Mouse (Mus musculus): Measurements from ENCODE around the gene Hectd1. TPM values are rescaled to one million over a fixed set of nuclear protein-coding genes. Genes with fewer than 3 reads are reported as not detected.

Gene Hectd1
- 40.8 and 41.5 TPM in 2 replicates for polyA plus RNA-seq (2016; fragmentation: Nextera tagmentation; extraction: Ambion mirVana)

DNA sequence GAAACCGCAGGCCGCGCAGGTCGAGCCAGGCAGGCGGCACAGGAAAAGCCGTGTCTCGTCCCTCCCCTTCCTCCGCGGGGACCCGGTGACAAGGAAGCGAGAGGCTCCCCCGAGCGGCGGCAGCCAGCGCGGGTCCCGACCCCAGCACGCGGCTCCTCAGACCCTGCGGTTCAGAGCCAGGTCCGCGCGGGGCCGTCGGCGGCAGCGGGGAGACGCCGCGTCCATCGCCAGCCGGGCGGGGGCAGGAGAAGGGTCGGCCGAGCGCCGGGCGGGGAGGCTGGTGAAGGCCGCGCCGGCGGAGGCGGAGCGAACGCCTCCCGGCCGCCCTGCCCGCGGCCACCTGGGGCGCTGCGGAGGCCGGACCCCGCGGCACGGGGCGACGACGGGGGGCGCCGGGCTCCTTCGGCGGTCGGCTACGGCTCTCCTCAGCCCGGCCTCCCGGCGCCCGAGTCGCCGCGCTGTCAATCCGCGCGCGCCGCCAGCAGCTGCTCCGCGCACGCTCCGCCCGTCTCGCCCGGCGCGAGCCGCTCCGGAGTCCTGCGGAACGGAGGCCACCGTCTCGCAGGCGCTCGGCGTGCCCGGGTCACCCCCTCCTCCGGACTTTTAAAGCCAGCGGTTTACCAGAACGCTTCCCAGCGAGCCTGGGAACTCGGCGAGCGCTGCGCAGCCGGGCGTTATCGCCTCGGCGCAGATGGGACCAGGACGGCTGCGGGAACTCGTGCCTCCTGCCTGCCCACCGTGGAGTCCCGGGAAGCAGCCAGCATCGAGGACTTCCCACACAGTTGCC lies at the start of gene Hectd1:
Gene Hectd1 (minus strand): TSS at position 247 of the 787 bp plus-strand sequence.
- H3K9me3 ChIP-seq: no peaks in the 10 kb centered on the region
- peak within 1 kb of the TSS; percentile 99 for H3K27ac ChIP-seq (replicated peaks)
- H3K4me3 ChIP-seq: peak within 1 kb of the TSS; percentile 77
- H3K36me3 ChIP-seq: peaks cover 10% of the 10 kb centered on the region
- peak; percentile 95 for ATAC-seq (ENCODE audit: low FRiP score, low read depth)
- peak within 1 kb of the TSS; percentile 59 for H3K4me2 ChIP-seq (replicated peaks)
- H3K4me1 ChIP-seq: peaks cover 15% of the 10 kb centered on the region
- WGBS: under 1% methylated on average over 55 of the region's 114 CpGs
- peak within 1 kb of the TSS; percentile 95 for H3K9ac ChIP-seq (replicated peaks)
- 0 out of 2 replicates have a peak, but pooled peaks cover 2% of the 10 kb centered on the region for H3K27me3 ChIP-seq

DNA sequence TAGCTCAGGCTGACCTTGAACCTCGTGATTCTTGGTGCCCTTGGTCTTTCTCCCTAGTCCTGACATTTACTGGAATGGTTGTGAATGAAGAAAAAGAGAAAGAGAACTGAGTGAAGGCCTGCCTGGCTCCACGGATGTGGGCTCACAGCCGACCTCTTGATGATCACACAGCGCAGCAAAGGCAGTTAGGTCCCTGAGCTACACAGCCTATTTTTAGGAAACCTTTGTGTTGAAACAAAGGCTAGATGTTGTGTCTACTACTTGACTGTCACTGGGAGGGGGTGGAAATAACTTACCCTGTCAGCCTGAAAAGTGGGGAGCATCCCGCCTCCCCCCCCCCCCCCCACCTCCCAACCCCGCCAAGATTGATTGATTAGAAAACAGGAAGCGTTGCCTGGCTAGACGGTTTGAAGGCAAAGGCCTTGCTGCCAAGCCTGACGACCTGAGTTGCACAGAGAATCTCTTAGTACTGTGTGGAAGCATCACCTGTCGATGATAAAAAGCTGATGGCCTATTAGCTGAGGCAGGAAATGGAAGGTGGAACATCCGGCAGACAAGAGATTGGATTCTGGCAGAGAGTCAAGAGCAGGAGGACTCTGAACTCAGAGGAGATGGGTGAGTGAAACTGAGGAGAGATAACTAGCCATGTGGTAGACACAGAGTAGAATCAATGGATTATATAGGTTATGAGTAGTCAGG lies 42.3 kb upstream of the Hectd1 start:
- no peak overlapping the region for H3K9ac ChIP-seq (replicated peaks)
- no peak overlapping the region for H3K27ac ChIP-seq (replicated peaks)
- peaks cover 18% of the 10 kb centered on the region for H3K27me3 ChIP-seq
- H3K36me3 ChIP-seq: no peaks in the 10 kb centered on the region
- H3K4me2 ChIP-seq (replicated peaks): no peak overlapping the region
- H3K4me1 ChIP-seq: peaks cover 4% of the 10 kb centered on the region; the same call in 1 of the 2 replicates
- WGBS: 84% methylated on average over 11 of the region's 11 CpGs
- no peak for ATAC-seq (ENCODE audit: low FRiP score, low read depth)
- no peaks in the 10 kb centered on the region for H3K9me3 ChIP-seq
- no peak overlapping the region for H3K4me3 ChIP-seq

DNA sequence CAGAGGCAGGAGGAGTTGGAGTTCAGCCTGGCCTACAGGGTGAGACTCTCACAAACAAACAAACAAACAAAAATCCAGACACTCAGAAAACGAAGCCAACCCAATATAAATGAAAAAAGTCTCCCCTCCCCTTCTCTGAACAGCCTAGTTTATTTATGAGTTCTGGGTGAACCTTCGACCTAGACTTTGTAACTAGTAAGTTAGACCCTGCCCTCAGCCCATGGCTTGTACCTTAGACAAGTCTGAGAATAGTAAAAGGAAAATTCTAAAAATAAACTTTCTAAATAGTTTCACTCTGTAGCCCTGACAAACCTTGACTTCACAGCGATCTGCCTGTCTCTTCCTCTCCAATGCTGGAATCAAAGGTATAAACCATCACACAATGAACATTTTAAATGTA lies 40.2 kb upstream of the Hectd1 start:
- H3K27ac ChIP-seq (replicated peaks): no peak overlapping the region
- no peak overlapping the region for H3K4me2 ChIP-seq (replicated peaks)
- no peaks in the 10 kb centered on the region for H3K36me3 ChIP-seq
- 85% methylated on average over 3 of the region's 3 CpGs for WGBS
- H3K4me3 ChIP-seq: no peak overlapping the region
- ATAC-seq (ENCODE audit: low FRiP score, low read depth): no peak
- H3K9ac ChIP-seq (replicated peaks): no peak overlapping the region
- peaks cover 25% of the 10 kb centered on the region for H3K4me1 ChIP-seq
- no peaks in the 10 kb centered on the region for H3K9me3 ChIP-seq
- peaks cover 22% of the 10 kb centered on the region for H3K27me3 ChIP-seq

DNA sequence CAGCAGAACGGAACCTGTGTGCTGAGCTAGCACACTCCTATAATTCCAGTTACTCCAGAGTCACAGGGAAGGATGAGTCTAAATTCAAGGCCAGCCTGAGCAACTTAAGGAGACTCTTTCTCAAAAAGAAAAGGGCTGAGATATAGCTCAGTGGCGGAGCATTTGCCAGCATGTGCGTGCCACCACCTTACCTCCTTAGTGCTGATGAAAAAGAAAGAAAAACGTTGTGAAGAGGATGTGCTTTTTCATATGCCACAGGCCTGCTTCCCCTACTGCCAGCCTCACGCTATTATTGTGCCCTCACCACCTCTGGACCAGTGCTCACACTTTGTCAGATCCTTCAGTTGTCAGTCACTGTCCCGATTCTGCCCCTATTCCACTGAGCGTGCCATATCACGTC lies 37.7 kb upstream of the Hectd1 start:
- peaks cover 41% of the 10 kb centered on the region for H3K27me3 ChIP-seq
- no peaks in the 10 kb centered on the region for H3K36me3 ChIP-seq
- no peak overlapping the region for H3K4me3 ChIP-seq
- H3K27ac ChIP-seq (replicated peaks): no peak overlapping the region
- ATAC-seq (ENCODE audit: low FRiP score, low read depth): no peak
- H3K9ac ChIP-seq (replicated peaks): no peak overlapping the region
- no peak overlapping the region for H3K4me2 ChIP-seq (replicated peaks)
- WGBS: 88% methylated on average over 8 of the region's 8 CpGs
- no peaks in the 10 kb centered on the region for H3K9me3 ChIP-seq
- H3K4me1 ChIP-seq: peaks cover 25% of the 10 kb centered on the region

GRCm38 (mm10) chr12:51866226-51866910 lies 37.0 kb upstream of the Hectd1 start:
- peak overlapping the region; percentile 11; the same call in 1 of the 2 replicates for H3K27ac ChIP-seq (replicated peaks)

DNA sequence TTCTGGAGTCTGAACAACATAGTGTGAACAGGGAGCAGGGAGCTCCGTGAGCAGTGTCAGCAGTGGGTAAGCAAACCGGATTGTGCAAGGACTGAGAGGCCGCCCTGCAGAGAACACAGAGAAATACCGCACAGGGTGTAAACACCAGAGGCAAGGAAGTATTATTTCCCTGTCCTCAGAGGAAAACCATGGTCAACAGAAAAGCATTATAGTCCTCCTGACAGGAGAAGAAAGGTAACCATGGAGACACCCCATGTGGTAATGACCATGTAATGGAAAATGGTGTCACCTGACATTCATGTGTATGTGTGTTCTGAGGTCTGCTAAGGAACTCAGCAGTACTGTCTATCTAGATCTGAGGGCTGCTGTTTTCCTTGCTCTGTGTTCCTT lies 36.4 kb upstream of the Hectd1 start:
- Histone ChIP-seq H3K4me3 (no peak overlapping the region), H3K4me2 (replicated peaks) (peak overlapping the region; percentile 8; the same call in 1 of the 2 replicates), H3K36me3 (no peaks in the 10 kb centered on the region), H3K9ac (replicated peaks) (no peak overlapping the region), H3K9me3 (no peaks in the 10 kb centered on the region), H3K27ac (replicated peaks) (peak overlapping the region; percentile 32; the same call in 1 of the 2 replicates), H3K4me1 (peaks cover 25% of the 10 kb centered on the region), H3K27me3 (peaks cover 41% of the 10 kb centered on the region)
- peak; percentile 91 for ATAC-seq (ENCODE audit: low FRiP score, low read depth)
- 13% methylated on average over 4 of the region's 4 CpGs for WGBS

More at GRCm38 (mm10) chr12:51866226-51866910, 37.0 kb upstream of the Hectd1 start:
- Histone ChIP-seq H3K36me3 (no peaks in the 10 kb centered on the region), H3K4me3 (no peak overlapping the region), H3K9ac (replicated peaks) (no peak overlapping the region), H3K9me3 (no peaks in the 10 kb centered on the region), H3K4me2 (replicated peaks) (no peak overlapping the region), H3K4me1 (peaks cover 25% of the 10 kb centered on the region), H3K27me3 (peaks cover 41% of the 10 kb centered on the region)
- ATAC-seq (ENCODE audit: low FRiP score, low read depth): no peak; the same call in 1 of the 2 replicates
- WGBS: 62% methylated on average over 13 of the region's 13 CpGs

- no peak; the same call in 1 of the 2 replicates for ATAC-seq (ENCODE audit: low FRiP score, low read depth)
- peak overlapping the region; percentile 32; the same call in 1 of the 2 replicates for H3K27ac ChIP-seq (replicated peaks)
- WGBS: 53% methylated on average over 9 of the region's 9 CpGs
These were observed 35.9 kb upstream of the Hectd1 start for GRCm38 (mm10) chr12:51865061-51865789.

GRCm38 (mm10) chr12:51863116-51864002 lies 34.0 kb upstream of the Hectd1 start:
- no peaks in the 10 kb centered on the region for H3K36me3 ChIP-seq
- H3K27me3 ChIP-seq: peaks cover 37% of the 10 kb centered on the region
- no peak overlapping the region for H3K4me2 ChIP-seq (replicated peaks)
- no peaks in the 10 kb centered on the region for H3K9me3 ChIP-seq
- H3K4me1 ChIP-seq: peaks cover 25% of the 10 kb centered on the region
- H3K4me3 ChIP-seq: no peak overlapping the region
- H3K9ac ChIP-seq (replicated peaks): no peak overlapping the region
- no peak for ATAC-seq (ENCODE audit: low FRiP score, low read depth)
- no peak overlapping the region for H3K27ac ChIP-seq (replicated peaks)
- WGBS: 94% methylated on average over 14 of the region's 14 CpGs

More at GRCm38 (mm10) chr12:51865061-51865789, 35.9 kb upstream of the Hectd1 start:
- H3K36me3 ChIP-seq: no peaks in the 10 kb centered on the region
- peaks cover 25% of the 10 kb centered on the region for H3K4me1 ChIP-seq
- H3K4me3 ChIP-seq: no peak overlapping the region
- 0 out of 2 replicates have a peak overlapping the region, but pooled peaks have one; percentile 8 for H3K4me2 ChIP-seq (replicated peaks)
- H3K9me3 ChIP-seq: no peaks in the 10 kb centered on the region
- H3K9ac ChIP-seq (replicated peaks): no peak overlapping the region
- peaks cover 41% of the 10 kb centered on the region for H3K27me3 ChIP-seq

- Histone ChIP-seq H3K9me3 (no peaks in the 10 kb centered on the region), H3K27me3 (peaks cover 9% of the 10 kb centered on the region; the same call in 1 of the 2 replicates), H3K4me2 (replicated peaks) (no peak overlapping the region), H3K4me3 (no peak overlapping the region), H3K4me1 (no peaks in the 10 kb centered on the region), H3K36me3 (no peaks in the 10 kb centered on the region), H3K9ac (replicated peaks) (no peak overlapping the region), H3K27ac (replicated peaks) (no peak overlapping the region)
- ATAC-seq (ENCODE audit: low FRiP score, low read depth): no peak
- 75% methylated on average over 13 of the region's 13 CpGs for WGBS
These were observed 29.0 kb upstream of the Hectd1 start for GRCm38 (mm10) chr12:51858134-51859028.

- H3K4me1 ChIP-seq: no peaks in the 10 kb centered on the region
- no peaks in the 10 kb centered on the region for H3K36me3 ChIP-seq
- H3K9ac ChIP-seq (replicated peaks): no peak overlapping the region
- H3K27ac ChIP-seq (replicated peaks): no peak overlapping the region
- WGBS: 90% methylated on average over 8 of the region's 8 CpGs
- H3K9me3 ChIP-seq: no peaks in the 10 kb centered on the region
- H3K4me3 ChIP-seq: no peak overlapping the region
- no peaks in the 10 kb centered on the region for H3K27me3 ChIP-seq
- ATAC-seq (ENCODE audit: low FRiP score, low read depth): no peak
- no peak overlapping the region for H3K4me2 ChIP-seq (replicated peaks)
These were observed 27.5 kb upstream of the Hectd1 start for GRCm38 (mm10) chr12:51856768-51857295.

All from midbrain, embryonic 12.5 days (tissue).